Mouse (Mus musculus) kidney, postnatal 0 days (tissue): ENCODE measurements around the gene Sympk. TPM values are rescaled to one million over a fixed set of nuclear protein-coding genes. Genes with fewer than 3 reads are reported as not detected.

Source experiments
- ATAC-seq: fragments of 200-750 bp; cut with Nextera tagmentation; replicated peaks from 2 replicates; pipeline ENCODE4 v1.8.0; 2017; ENCODE audit warnings: low read depth, moderate number of reproducible peaks, moderate TSS enrichment, moderate library complexity; ENCODE audit not compliant: low FRiP score
- DNase-seq: peaks from one replicate; pipeline ENCODE4 v3.0.0-alpha.2; 2016; ENCODE audit warnings: low spot score
- H3K27ac ChIP-seq: fragments of 300-500 bp; sonication (generic); 2 replicates; pipeline ENCODE4 v1.5.1; 2014; ENCODE audit warnings: mild to moderate bottlenecking
- H3K27me3 ChIP-seq: fragments of 300-500 bp; sonication (generic); 2 replicates; pipeline ENCODE4 v1.6.1; 2014; ENCODE audit warnings: low read length, mixed read lengths; ENCODE audit not compliant: insufficient read depth
- H3K36me3 ChIP-seq: fragments of 300-500 bp; sonication (generic); 2 replicates; pipeline ENCODE4 v1.6.1; 2014; ENCODE audit warnings: low read length, mixed read lengths; ENCODE audit not compliant: insufficient read depth
- H3K4me1 ChIP-seq: fragments of 300-500 bp; sonication (generic); replicated peaks from 2 replicates; pipeline ENCODE4 v1.6.1; 2014; ENCODE audit warnings: antibody characterized with exemption, low read length, mixed read lengths; ENCODE audit not compliant: insufficient read depth
- H3K4me2 ChIP-seq: fragments of 300-500 bp; sonication (generic); 2 replicates; pipeline ENCODE4 v1.6.1; 2014; ENCODE audit warnings: mild to moderate bottlenecking, low read length, moderate library complexity, mixed read lengths
- H3K4me3 ChIP-seq: fragments of 300-500 bp; sonication (generic); replicated peaks from 2 replicates; pipeline ENCODE4 v1.5.1; 2014; ENCODE audit warnings: low read depth, low read length
- H3K9ac ChIP-seq: fragments of 300-500 bp; sonication (generic); 2 replicates; pipeline ENCODE4 v1.6.1; 2014; ENCODE audit warnings: low read depth, low read length
- H3K9me3 ChIP-seq: fragments of 300-500 bp; sonication (generic); replicated peaks from 2 replicates; pipeline ENCODE4 v1.6.1; 2016; ENCODE audit warnings: low read length, inconsistent platforms, mixed read lengths
- CTCF ChIP-seq: IDR thresholded peaks from 2 replicates; pipeline ENCODE4 v1.5.1; 2016; ENCODE audit warnings: antibody characterized with exemption, low read depth, mild to moderate bottlenecking, moderate library complexity
- WGBS: fragments of 180-500 bp; shearing (Covaris S2); extraction: QIAGEN DNeasy Blood & Tissue Kit; methylation state at CpG from one replicate; pipeline ENCODE4 v1.1.7; 2014; 5-methylcytosine and 5-hydroxymethylcytosine counted together
- polyA plus RNA-seq: library from polyadenylated mRNA; unstranded; fragments of >200 nt; fragmentation: Nextera tagmentation; extraction: Ambion mirVana; gene quantifications from 2 replicates; pipeline ENCODE4 v1.2.1, GENCODE M21; 2015

The Sympk gene
- polyA plus RNA-seq, 1 experiment from 2014 or later: 16.6 TPM

- Histone ChIP-seq H3K9ac (peak within 1 kb of the TSS; percentile 47; the same call in 1 of the 2 replicates), H3K9me3 (no peaks in the 10 kb centered on the region), H3K36me3 (no peaks in the 10 kb centered on the region), H3K4me2 (peak within 1 kb of the TSS; percentile 85), H3K4me1 (peaks cover 14% of the 10 kb centered on the region), H3K27me3 (no peaks in the 10 kb centered on the region), H3K4me3 (peak within 1 kb of the TSS; percentile 37), H3K27ac (peak within 1 kb of the TSS; percentile 63; the same call in 1 of the 2 replicates)
- WGBS: under 1% methylated on average over 35 of the region's 37 CpGs
- DNase-seq (peak; percentile 100), ATAC-seq (peak; percentile 93)
- TF ChIP-seq CTCF: 0 out of 2 replicates have a peak, but pooled peaks have one; percentile 7
Measured at GRCm38 (mm10) chr7:18990601-18991295, 33.4 kb upstream of the Sympk start, which contains the start of gene Mypop. Gene Mypop, plus strand, starts transcription at chr7:18991245.

DNA sequence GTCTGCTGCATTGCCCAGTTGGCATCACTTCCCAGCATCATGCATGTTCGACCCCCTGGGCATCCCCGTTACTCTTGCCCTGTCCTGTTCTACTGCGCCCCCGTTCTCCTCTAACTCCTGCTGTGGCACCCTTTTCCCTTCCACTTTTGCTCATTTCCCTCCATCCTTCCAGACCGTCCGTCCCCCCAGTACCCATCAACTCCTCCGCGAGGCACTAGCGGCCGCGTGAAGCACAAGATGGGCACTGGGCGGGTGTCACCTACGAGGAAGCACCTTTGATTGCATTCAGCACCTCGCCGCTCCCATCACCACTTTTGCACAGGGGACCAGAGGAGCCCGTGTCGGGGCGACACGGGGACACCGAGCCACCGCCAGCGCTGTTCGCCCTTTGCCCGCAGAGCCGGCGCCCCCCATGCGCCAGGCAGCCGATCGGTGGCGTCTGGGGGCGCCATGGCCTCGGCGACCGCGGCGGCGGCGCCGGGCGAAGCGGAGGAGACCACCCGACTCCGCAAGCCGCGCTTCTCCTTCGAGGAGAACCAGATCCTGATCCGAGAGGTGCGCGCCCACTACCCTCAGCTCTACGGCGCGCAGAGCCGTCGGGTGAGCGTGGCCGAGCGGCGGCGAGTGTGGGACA is 32.4 kb upstream of the Sympk start:
- Histone ChIP-seq H3K4me1 (peaks cover 14% of the 10 kb centered on the region), H3K9ac (peak overlapping the region; percentile 47; the same call in 1 of the 2 replicates), H3K4me3 (peak overlapping the region; percentile 37), H3K27me3 (no peaks in the 10 kb centered on the region), H3K9me3 (no peaks in the 10 kb centered on the region), H3K4me2 (peak overlapping the region; percentile 85), H3K27ac (no peak overlapping the region), H3K36me3 (no peaks in the 10 kb centered on the region)
- DNase-seq (no peak), ATAC-seq (no peak)
- no peak for TF ChIP-seq CTCF
- 1% methylated on average over 59 of the region's 59 CpGs for WGBS

GRCm38 (mm10) chr7:18992294-18992675 is 31.9 kb upstream of the Sympk start:
- Histone ChIP-seq H3K4me3 (peak overlapping the region; percentile 37), H3K9ac (peak overlapping the region; percentile 47; the same call in 1 of the 2 replicates), H3K27ac (no peak overlapping the region), H3K9me3 (no peaks in the 10 kb centered on the region), H3K27me3 (no peaks in the 10 kb centered on the region), H3K4me2 (peak overlapping the region; percentile 85), H3K36me3 (no peaks in the 10 kb centered on the region), H3K4me1 (peaks cover 14% of the 10 kb centered on the region)
- TF ChIP-seq CTCF: no peak
- ATAC-seq (no peak), DNase-seq (no peak)
- 3% methylated on average over 31 of the region's 31 CpGs for WGBS

GRCm38 (mm10) chr7:18993036-18993435 is 31.1 kb upstream of the Sympk start:
- Histone ChIP-seq H3K36me3 (no peaks in the 10 kb centered on the region), H3K4me3 (no peak overlapping the region), H3K27ac (no peak overlapping the region), H3K27me3 (no peaks in the 10 kb centered on the region), H3K9ac (no peak overlapping the region), H3K4me2 (no peak overlapping the region), H3K9me3 (no peaks in the 10 kb centered on the region), H3K4me1 (peaks cover 14% of the 10 kb centered on the region)
- no peak for ATAC-seq
- no peak for DNase-seq
- 83% methylated on average over 5 of the region's 5 CpGs for WGBS
- no peak for TF ChIP-seq CTCF

- Histone ChIP-seq H3K27ac (no peak overlapping the region), H3K4me3 (no peak overlapping the region), H3K4me2 (no peak overlapping the region), H3K4me1 (peaks cover 5% of the 10 kb centered on the region; the same call in 1 of the 2 replicates), H3K9me3 (no peaks in the 10 kb centered on the region), H3K9ac (no peak overlapping the region), H3K36me3 (no peaks in the 10 kb centered on the region), H3K27me3 (no peaks in the 10 kb centered on the region)
- peak; percentile 33 for TF ChIP-seq CTCF
- DNase-seq (no peak), ATAC-seq (no peak)
- 47% methylated on average over 9 of the region's 9 CpGs for WGBS
Measured at GRCm38 (mm10) chr7:18998835-18999234, 25.3 kb upstream of the Sympk start.

- WGBS: 49% methylated on average over 10 of the region's 10 CpGs
- Histone ChIP-seq H3K4me2 (peak overlapping the region; percentile 61), H3K4me3 (peak overlapping the region; percentile 37), H3K27me3 (no peaks in the 10 kb centered on the region), H3K36me3 (peaks cover 3% of the 10 kb centered on the region; the same call in 1 of the 2 replicates), H3K9ac (peak overlapping the region; percentile 62), H3K4me1 (peaks cover 15% of the 10 kb centered on the region), H3K27ac (peak overlapping the region; percentile 62; the same call in 1 of the 2 replicates), H3K9me3 (no peaks in the 10 kb centered on the region)
- ATAC-seq: no peak
- no peak for TF ChIP-seq CTCF
- no peak for DNase-seq
Measured at GRCm38 (mm10) chr7:19000421-19000820, 23.8 kb upstream of the Sympk start.
